Mouse (Mus musculus) neutrophil, adult 5-6 weeks (primary cell): ENCODE results near the gene Btbd10. TPM values are rescaled to one million over a fixed set of nuclear protein-coding genes. Genes with fewer than 3 reads are reported as not detected.

Experiments used
- ATAC-seq: fragments of 151-379, 151-347 bp; 2 replicates; pipeline ENCODE4 v1.8.0; 2017; ENCODE audit warnings: mild to moderate bottlenecking, moderate TSS enrichment; ENCODE audit not compliant: insufficient number of reproducible peaks, poor library complexity, low FRiP score, severe bottlenecking; ENCODE audit errors: extremely low read depth
- total RNA-seq: library from RNA; stranded (forward); fragments of 200-1000 nt; gene quantifications from 2 replicates; pipeline ENCODE4 v1.2.3, GENCODE M21; 2017

Btbd10 gene
- total RNA-seq = 73.9 and 74.3 TPM in 2 replicates

DNA sequence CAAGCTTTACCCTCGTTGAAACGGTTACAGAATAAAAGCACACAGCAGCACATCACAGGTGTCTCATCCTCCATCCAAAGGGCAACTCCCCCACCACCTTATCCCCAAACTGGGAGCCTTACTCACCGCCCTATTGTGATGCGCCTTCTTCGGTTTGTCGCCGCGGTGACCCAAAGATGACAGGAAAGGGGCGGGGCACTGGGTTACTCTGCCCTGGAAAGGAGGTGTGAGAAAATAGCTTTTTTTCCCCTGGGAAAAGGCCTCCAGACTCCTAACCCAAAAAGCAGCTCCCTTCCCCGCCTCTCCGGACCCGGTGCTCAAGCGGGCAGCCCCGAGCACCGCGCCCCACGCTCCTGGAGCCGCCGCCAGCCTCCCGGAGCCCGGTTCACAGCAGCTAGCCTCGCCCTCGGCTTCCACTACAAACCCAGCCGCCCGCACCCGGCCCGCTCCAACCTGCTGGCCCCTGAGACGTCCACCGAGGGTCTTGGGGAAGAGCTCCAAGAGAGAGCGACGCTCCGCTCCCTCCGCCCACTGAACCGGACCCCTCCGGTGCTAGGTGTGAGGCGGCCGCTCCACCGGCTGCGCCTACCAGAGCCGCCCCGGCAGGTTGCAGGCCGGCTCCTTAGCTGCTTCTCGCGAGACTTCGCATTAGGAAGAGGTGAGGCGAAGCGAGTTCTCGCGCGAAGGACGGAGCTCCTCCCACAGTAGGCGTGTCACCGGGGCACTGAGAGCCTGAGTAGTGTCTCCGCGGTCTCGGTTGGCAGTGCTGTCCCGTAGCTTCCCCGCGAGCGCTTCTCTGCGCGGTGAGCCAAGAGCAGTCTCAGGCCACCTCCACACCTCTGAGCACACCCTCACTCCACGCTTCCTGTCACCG is at the start of gene Btbd10:
Btbd10 (minus strand) TSS at position 647 of the 874 bp plus-strand sequence.
- peak; percentile 95 for ATAC-seq

DNA sequence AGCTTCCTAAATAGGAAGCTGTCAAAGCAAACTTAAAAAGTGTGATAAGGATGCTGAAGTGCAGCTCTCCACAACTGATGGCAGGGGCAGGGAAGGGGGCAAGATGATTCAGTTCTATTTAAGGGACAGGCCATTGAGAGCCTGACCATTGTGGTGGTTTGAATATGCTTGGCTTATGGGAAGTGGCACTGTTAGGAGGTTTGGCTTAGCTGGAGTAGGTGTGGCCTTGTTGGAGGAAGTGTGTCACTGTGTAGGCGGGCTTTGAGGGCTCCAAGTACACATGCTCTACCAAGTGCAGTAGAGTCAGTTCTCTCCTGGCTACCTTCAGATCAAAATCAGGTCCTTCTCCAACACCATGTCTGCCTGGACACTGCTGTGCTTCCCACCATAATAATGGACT is 47.3 kb upstream of the Btbd10 start:
- no peak for ATAC-seq

DNA sequence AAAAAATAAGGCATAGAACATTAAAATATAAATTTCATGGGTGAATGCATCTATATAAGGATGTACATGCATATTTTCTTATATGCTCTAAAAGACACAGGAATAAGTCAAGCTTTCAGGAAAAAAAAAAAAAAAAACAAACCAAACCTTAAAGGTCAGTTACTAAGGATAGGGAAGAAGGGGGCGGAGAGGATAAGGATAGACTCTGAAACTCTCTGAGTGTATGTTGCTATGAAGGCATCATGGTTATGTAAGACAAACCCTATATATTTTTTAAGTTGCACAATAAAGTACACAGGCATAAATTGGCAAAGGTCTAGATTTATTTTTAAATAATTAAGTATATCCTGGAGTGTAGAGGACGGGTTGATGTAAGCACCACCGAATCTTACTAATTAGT is 46.1 kb upstream of the Btbd10 start:
- no peak for ATAC-seq

DNA sequence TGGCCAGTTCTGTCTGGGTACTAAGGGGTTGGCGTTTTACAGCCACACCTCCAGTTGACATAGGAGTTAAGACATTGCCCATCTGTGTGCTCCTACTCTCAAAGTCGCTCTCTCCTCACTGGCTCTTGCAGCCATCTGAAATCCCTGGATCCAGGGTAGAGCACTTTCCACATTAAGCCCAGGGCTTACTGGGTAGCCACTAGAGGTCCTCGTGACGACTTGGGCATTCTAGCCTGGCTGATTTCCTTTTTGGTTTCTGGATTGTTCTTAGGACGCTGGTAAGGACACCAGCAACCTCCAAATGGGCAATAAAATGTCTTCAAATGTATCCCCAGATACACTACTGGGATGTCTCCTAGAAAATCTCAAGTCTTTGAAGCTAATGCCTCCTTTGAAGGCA is 39.5 kb upstream of the Btbd10 start:
- ATAC-seq = 0 out of 2 replicates have a peak, but pooled peaks have one; percentile 19

DNA sequence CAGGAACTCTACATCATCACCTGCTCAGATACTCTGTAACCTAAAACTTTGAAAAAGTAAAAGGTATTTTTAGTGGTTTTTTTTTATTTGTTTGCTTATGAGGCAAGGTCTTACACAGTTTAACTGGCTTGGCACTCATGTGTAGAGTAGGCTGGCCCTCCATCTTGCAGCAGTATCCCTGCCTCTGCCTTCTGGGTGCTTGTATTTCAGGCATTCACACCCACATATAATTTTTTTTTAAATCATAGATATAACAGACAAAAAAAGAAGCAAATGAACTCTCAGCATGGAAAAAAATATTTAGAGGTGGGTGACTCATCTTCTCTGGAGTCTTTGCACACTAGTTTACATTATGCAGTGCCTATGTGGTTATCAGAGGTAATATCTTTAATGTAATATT is 28.9 kb upstream of the Btbd10 start:
- no peak for ATAC-seq

DNA sequence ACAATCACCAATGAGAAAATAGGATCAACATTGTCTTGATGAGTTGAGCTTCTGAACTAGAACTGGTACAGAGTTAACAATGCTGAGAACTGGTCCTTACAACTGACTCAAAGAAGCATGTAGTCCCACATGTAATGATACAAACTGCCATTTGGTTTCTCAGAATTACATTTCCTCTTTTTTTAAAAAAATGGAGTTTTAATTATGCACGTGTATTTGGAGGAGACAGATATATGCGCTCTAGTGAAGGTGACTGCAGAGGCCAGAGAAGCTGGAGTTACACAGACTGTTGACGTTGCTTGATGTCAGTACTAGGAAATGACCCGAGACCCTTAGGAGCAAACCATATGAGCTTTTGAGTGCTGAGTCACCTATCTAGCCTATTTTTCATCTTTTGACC is 27.5 kb upstream of the Btbd10 start:
- ATAC-seq = no peak

DNA sequence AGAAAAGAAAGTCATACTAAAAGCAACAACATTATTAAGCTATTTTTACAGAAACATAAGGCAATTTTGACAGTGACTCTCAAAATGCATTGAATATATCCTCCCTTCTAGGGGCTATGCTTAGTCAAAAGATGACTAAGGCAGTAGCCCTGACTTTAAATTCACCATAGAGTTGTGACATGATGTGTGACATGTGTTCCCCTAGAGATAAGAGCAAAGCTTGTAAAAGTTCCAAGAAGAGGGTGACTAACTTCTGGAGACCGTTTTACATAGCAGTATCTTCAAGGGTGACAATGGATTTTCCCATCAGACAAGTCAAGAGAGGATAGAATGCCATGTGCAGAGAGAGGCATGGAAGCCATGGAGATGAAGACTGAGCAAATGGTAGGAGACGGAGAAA is 22.4 kb upstream of the Btbd10 start:
- no peak for ATAC-seq

DNA sequence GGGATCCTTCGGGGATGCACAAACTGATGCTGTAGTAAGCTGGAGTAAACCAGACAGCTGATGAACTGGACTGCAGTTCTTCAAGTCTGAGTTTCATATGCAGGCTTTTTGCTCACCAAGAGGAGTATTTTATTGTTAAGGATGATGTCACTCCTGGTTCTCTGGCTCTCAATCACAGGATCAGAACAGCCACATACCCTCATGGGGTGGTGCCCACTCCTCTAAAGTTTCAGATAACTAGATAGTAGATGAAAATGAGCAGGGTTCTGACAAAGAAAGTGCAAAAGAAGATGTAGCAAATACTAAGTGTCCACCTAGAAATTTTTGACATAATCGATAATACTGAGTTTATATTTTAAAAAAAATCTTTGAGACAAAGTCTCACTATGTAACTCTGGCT is 19.3 kb upstream of the Btbd10 start, which contains the start of gene Pth:
Pth (minus strand) TSS at position 101 of the 400 bp plus-strand sequence.
- no peak for ATAC-seq

DNA sequence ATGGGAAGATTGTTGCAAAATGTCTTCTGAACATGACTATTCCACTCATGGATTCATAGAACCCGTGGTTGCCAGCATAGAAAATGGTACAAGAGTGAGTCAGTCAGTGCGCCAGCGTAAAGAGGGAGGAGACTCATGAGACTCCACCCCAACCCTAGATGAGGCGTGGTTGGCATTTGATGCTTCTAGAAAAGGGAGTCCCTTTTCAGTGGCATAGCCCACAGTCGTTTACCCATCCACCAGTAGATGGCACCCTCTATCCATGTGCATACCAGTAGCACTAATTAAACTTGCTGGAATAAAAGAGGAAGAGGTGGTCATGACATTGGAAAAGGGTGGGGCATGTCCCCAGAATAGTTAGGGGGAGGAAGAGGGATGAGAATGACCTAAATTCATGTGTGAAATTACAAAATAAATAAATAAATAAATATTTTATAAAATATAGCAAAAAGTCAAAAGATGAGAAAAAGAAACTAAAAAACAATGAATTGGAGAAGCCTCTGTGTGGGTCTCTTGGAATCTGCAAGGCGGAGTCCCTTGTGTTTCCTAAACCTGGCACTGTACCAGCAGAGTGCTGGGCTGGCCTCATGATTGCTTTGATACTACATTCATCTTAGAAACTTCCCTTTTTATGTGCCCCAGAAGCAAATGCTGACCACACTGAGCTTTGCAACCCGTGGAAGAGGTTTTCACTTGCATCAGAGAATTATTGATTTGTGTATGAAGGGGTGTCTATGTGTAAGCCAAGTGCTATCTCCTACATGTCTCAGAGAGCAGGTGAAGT is 8.9 kb upstream of the Btbd10 start:
- peak; percentile 100 for ATAC-seq

DNA sequence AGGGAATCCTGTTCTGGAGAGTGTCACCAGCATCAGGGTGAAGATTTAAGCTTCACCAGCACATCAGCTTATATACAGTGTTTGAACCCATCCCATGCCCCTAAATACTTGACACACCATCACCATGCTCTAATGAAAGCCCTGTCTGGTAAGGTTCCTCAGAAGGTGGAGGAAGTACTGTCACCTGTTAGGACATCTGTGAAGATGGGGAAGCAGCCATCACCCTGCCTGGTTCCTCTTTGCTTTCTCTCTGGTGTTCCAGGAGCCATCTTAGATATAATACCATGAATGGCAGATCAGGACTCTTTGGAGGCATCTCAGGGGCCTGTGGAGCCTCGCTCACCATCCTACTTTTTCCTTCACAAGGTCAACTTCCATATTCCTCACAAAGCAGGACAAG is 3.5 kb upstream of the Btbd10 start:
- ATAC-seq = peak; percentile 59; the same call in 1 of the 2 replicates

DNA sequence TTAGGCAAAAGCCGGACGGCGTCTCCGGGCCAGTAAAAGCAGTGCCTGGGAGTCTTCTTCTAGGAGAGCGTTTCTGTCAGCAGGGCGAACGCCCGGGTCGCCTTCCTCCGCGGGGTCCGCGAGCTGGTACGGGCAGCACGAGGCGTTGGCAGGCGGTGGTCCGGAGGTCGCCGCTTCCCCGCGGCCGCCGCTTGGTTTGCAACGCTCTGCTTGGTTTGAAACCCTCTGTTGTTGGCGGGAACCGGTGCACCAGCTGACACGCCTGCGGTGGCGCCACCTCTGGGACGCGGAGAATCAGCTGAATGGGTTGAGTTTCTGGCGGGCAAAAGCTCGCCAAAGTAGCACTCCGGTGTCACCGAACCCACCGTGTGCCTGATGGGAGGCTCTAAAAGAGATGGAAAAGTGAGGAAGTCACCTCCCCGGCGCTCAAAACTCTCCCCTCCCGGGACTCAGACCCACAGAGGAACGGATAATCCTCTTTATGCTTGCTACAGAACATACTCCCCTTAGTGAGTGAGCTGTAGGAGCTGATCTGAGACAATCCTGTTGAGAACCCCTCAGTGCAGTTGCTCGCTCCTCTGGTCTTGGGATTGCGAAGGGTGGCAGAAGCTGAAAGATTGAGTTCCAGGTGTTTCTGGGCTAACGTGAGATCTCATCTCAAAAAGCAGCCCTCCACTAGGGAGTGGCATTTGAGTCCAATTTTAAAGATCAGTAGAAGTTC is 588 bp upstream of the Btbd10 start:
- ATAC-seq = peak; percentile 52

DNA sequence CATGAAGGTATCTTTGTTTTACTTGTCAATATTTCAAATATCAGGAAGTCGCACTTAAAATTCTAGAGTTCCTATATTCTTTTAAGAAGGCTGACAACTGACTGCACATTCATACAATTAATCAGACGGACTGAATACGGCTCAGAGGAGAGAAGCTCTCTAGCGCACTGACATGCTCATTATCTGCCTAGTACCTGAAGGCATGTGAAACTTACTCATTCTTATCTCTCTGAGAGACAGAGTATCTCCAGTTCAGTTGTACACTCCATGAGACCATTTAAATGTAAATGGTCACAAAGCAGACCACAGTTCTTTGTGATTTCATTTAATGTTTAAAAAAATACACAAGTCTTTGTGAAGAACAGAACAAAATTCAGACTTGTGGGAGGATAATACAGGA is 1.8 kb downstream of the Btbd10 start:
- no peak for ATAC-seq

DNA sequence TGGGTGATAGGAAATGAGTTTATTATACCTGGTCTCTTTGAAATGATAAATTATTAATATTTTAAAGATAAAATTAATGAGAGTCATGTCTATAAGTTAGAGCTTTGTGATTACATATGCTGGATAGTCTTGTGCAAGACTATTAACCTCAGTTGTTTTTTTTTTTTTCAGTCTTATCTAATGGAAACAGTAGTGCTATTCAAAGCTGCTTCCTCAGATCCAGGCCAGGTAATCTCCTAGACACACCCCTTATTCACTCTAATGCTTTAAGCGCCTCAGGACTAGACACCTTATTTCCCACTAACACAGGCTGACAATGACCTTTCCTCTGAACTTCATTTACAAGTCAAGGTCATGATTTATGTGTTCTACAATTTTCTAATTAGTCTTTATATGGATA is 20.1 kb downstream of the Btbd10 start:
- ATAC-seq = no peak

DNA sequence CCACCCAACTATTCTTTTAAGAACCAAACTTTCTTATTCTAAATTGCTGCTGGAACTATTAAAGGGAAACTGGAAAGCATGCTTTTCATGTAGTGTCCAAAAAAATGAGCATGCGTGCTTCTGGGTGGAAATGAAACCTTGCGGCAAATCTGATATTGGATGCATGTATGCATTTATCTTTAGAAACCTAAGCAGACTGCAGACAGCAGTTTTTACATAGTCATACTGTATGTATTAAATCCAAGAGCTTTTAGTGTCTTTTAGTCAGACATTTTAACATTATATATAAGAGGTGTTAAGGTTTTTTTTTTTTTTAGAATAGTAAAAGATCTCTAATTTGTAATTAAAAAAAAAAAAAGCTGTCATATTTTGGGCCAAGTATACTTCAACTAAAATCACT is 21.5 kb downstream of the Btbd10 start:
- ATAC-seq = no peak

DNA sequence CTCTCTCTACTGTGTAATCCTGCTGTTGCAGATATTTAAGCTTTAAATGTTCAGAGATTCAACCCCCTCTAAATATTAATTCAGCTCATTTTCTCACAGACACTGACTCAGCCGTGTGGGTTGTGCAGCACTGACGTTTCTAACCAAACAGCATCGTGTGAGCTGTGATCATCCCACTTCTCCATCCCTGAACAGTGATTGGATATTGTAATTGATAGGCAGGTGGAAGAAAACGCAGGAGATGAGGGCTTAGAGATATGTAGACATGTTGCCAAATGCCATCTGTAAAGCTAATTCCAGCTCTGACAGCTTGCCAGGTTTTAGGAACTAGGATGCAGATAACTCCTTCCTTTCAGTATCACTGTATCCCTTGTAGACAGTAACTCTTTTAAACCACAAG is 21.9 kb downstream of the Btbd10 start:
- no peak for ATAC-seq

DNA sequence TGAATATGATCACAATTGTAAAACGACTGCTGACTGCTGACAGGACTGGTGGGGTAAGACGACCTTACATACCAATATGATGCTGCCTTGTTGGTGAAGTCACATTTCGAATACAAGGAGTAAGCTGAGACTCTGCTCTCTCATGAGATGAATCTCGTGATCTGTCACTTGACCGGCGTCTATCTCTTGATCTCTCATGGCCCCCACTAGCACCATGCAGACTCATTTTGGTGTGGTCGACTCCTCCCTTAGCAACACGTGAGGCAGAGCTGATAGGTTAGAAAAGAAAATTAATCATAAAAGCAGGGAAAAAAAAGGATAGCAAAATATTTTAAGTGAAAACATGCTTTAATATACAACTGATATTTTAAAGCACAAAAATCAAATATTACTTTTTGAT is 33.9 kb downstream of the Btbd10 start:
- ATAC-seq = no peak

DNA sequence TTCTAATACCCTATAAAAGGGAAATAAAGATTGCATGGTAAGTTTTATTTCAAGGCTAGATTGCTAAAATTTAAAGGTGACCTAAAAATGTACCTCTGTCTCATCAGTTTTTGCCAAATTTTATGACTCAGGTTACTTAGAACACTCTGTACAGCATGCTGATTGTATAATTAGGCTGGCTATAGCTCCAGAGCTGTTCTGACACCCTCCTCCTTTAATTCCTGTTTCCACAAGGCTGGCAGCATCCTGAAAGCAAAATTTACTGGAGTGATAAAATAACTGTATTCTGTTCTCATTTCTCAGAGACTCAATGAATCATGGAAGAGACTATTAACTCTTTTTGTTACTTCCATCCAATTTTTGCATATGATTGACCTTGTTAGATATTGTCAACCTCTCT is 35.2 kb downstream of the Btbd10 start:
- ATAC-seq = no peak

DNA sequence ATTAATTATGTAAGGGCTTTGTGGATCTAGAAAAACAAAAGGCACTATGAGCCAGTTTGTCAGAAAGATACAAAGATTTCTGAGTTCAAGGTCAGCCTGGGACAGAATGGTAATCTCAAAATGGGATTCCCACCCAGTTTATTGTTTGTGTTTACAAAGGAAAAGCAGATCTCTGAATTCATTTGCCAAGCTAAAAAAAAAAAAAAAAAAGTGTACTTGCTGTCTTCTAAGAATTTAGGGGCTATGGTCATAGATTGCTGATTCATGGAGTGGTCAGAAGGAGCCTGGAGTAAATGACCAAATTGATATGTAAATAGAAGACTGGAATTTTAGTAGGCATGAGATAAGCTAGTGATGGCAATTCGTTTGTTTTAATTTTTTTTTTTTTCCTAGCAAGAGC is 49.1 kb downstream of the Btbd10 start:
- no peak for ATAC-seq

DNA sequence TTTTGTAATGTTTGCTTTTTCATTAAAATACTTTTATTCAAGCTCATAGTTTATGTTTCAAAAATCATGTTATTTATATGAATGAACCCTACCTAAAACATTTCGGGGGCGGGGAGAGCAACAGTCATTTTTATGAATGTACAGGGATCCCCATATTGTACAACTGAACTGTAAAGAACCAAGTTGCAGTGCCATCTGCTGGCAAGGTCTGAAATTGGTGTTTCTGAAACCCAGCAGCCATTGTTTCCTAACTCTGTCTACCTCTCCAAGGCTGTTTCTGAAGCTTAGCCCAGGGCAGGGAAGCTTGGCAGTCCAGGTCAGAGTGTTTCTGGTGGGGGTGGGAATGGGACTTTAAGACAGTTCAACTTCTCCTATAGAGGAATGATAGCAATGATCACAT is 57.4 kb downstream of the Btbd10 start:
- ATAC-seq = peak; percentile 71
